Mouse (Mus musculus): ENCODE measurements around the gene Slit3. TPM values are rescaled to one million over a fixed set of nuclear protein-coding genes. Genes with fewer than 3 reads are reported as not detected.

Slit3 gene
- polyA plus RNA-seq, 1 experiment from 2014 or later = 54.1 TPM

GRCm38 (mm10) chr11:35110784-35111183, 10.2 kb upstream of the Slit3 start:
- H3K4me3 ChIP-seq = no peak overlapping the region
- DNase-seq (ENCODE audit: low spot score) = no peak
- H3K27ac ChIP-seq = no peak overlapping the region
- no peaks in the 10 kb centered on the region for H3K9me3 ChIP-seq
- 50% methylated on average over 2 of the region's 2 CpGs for WGBS
- peaks cover 16% of the 10 kb centered on the region for H3K4me1 ChIP-seq (replicated peaks)
- 0 out of 2 replicates have a peak, but pooled peaks cover 5% of the 10 kb centered on the region for H3K27me3 ChIP-seq (ENCODE audit: insufficient read depth, poor library complexity, severe bottlenecking)
- H3K36me3 ChIP-seq = no peaks in the 10 kb centered on the region

- peak; percentile 36 for DNase-seq (ENCODE audit: low spot score)
- WGBS = 44% methylated on average over 1 of the region's 1 CpGs
Measured at GRCm38 (mm10) chr11:35113290-35113689, 7.7 kb upstream of the Slit3 start.

GRCm38 (mm10) chr11:35116436-35116835, 4.6 kb upstream of the Slit3 start:
- DNase-seq (ENCODE audit: low spot score) = no peak
- H3K27me3 ChIP-seq (ENCODE audit: insufficient read depth, poor library complexity, severe bottlenecking) = peaks cover 29% of the 10 kb centered on the region
- peaks cover 39% of the 10 kb centered on the region for H3K4me1 ChIP-seq (replicated peaks)
- H3K36me3 ChIP-seq = no peaks in the 10 kb centered on the region
- no peak overlapping the region for H3K27ac ChIP-seq
- no peak overlapping the region for H3K4me3 ChIP-seq
- 63% methylated on average over 3 of the region's 3 CpGs for WGBS
- H3K9me3 ChIP-seq = no peaks in the 10 kb centered on the region

More at GRCm38 (mm10) chr11:35113290-35113689, 7.7 kb upstream of the Slit3 start:
- peaks cover 21% of the 10 kb centered on the region for H3K4me1 ChIP-seq (replicated peaks)
- H3K9me3 ChIP-seq = no peaks in the 10 kb centered on the region
- peaks cover 10% of the 10 kb centered on the region; the same call in 1 of the 2 replicates for H3K27me3 ChIP-seq (ENCODE audit: insufficient read depth, poor library complexity, severe bottlenecking)
- peak overlapping the region; percentile 41; the same call in 1 of the 2 replicates for H3K27ac ChIP-seq
- H3K36me3 ChIP-seq = no peaks in the 10 kb centered on the region
- no peak overlapping the region for H3K4me3 ChIP-seq

GRCm38 (mm10) chr11:35117871-35118270, 3.2 kb upstream of the Slit3 start:
- DNase-seq (ENCODE audit: low spot score) = no peak
- Histone ChIP-seq H3K27me3 (ENCODE audit: insufficient read depth, poor library complexity, severe bottlenecking) (peaks cover 43% of the 10 kb centered on the region), H3K27ac (no peak overlapping the region), H3K4me1 (replicated peaks) (peaks cover 52% of the 10 kb centered on the region), H3K4me3 (no peak overlapping the region), H3K9me3 (no peaks in the 10 kb centered on the region), H3K36me3 (no peaks in the 10 kb centered on the region)
- WGBS = 87% methylated on average over 3 of the region's 3 CpGs

- Histone ChIP-seq H3K27ac (peak overlapping the region; percentile 54; the same call in 1 of the 2 replicates), H3K9me3 (no peaks in the 10 kb centered on the region), H3K4me3 (no peak overlapping the region), H3K27me3 (ENCODE audit: insufficient read depth, poor library complexity, severe bottlenecking) (peaks cover 52% of the 10 kb centered on the region), H3K4me1 (replicated peaks) (peaks cover 49% of the 10 kb centered on the region), H3K36me3 (no peaks in the 10 kb centered on the region)
- no peak for DNase-seq (ENCODE audit: low spot score)
- WGBS = 60% methylated on average over 6 of the region's 6 CpGs
Measured at GRCm38 (mm10) chr11:35118731-35119130, 2.3 kb upstream of the Slit3 start.

GRCm38 (mm10) chr11:35119360-35119759, 1.7 kb upstream of the Slit3 start:
- no peaks in the 10 kb centered on the region for H3K9me3 ChIP-seq
- H3K4me1 ChIP-seq (replicated peaks) = peaks cover 54% of the 10 kb centered on the region
- peak overlapping the region; percentile 54 for H3K27ac ChIP-seq
- 7% methylated on average over 6 of the region's 6 CpGs for WGBS
- no peak overlapping the region for H3K4me3 ChIP-seq
- DNase-seq (ENCODE audit: low spot score) = peak; percentile 82
- no peaks in the 10 kb centered on the region for H3K36me3 ChIP-seq
- peaks cover 58% of the 10 kb centered on the region for H3K27me3 ChIP-seq (ENCODE audit: insufficient read depth, poor library complexity, severe bottlenecking)

- H3K27me3 ChIP-seq (ENCODE audit: insufficient read depth, poor library complexity, severe bottlenecking) = peaks cover 61% of the 10 kb centered on the region
- no peaks in the 10 kb centered on the region for H3K9me3 ChIP-seq
- H3K4me1 ChIP-seq (replicated peaks) = peaks cover 61% of the 10 kb centered on the region
- no peak for DNase-seq (ENCODE audit: low spot score)
- 51% methylated on average over 5 of the region's 5 CpGs for WGBS
- H3K4me3 ChIP-seq = no peak overlapping the region
- no peaks in the 10 kb centered on the region for H3K36me3 ChIP-seq
- no peak overlapping the region for H3K27ac ChIP-seq
Measured at GRCm38 (mm10) chr11:35120076-35120475, 948 bp upstream of the Slit3 start.

- Histone ChIP-seq H3K27ac (peak overlapping the region; percentile 87), H3K4me1 (replicated peaks) (peaks cover 76% of the 10 kb centered on the region), H3K4me3 (peak overlapping the region; percentile 83), H3K27me3 (ENCODE audit: insufficient read depth, poor library complexity, severe bottlenecking) (peaks cover 53% of the 10 kb centered on the region), H3K9me3 (no peaks in the 10 kb centered on the region), H3K36me3 (no peaks in the 10 kb centered on the region)
- WGBS = under 1% methylated on average over 27 of the region's 27 CpGs
- DNase-seq (ENCODE audit: low spot score) = no peak
Measured at GRCm38 (mm10) chr11:35121611-35121959, 561 bp downstream of the Slit3 start.

- peaks cover 50% of the 10 kb centered on the region for H3K27me3 ChIP-seq (ENCODE audit: insufficient read depth, poor library complexity, severe bottlenecking)
- WGBS = 1% methylated on average over 23 of the region's 23 CpGs
- no peaks in the 10 kb centered on the region for H3K9me3 ChIP-seq
- peak overlapping the region; percentile 87; the same call in 1 of the 2 replicates for H3K27ac ChIP-seq
- no peaks in the 10 kb centered on the region for H3K36me3 ChIP-seq
- no peak for DNase-seq (ENCODE audit: low spot score)
- H3K4me3 ChIP-seq = peak overlapping the region; percentile 83
- peaks cover 77% of the 10 kb centered on the region for H3K4me1 ChIP-seq (replicated peaks)
Measured at GRCm38 (mm10) chr11:35122091-35122811, 1.2 kb downstream of the Slit3 start.

- Histone ChIP-seq H3K27ac (no peak overlapping the region), H3K9me3 (no peaks in the 10 kb centered on the region), H3K27me3 (ENCODE audit: insufficient read depth, poor library complexity, severe bottlenecking) (peaks cover 48% of the 10 kb centered on the region), H3K36me3 (no peaks in the 10 kb centered on the region), H3K4me1 (replicated peaks) (peaks cover 67% of the 10 kb centered on the region), H3K4me3 (no peak overlapping the region)
- no peak for DNase-seq (ENCODE audit: low spot score)
- WGBS = 66% methylated on average over 17 of the region's 17 CpGs
Measured at GRCm38 (mm10) chr11:35124489-35125107, 3.6 kb downstream of the Slit3 start.

- no peaks in the 10 kb centered on the region for H3K9me3 ChIP-seq
- peaks cover 45% of the 10 kb centered on the region for H3K27me3 ChIP-seq (ENCODE audit: insufficient read depth, poor library complexity, severe bottlenecking)
- no peak overlapping the region for H3K27ac ChIP-seq
- H3K36me3 ChIP-seq = no peaks in the 10 kb centered on the region
- WGBS = 48% methylated on average over 10 of the region's 10 CpGs
- peaks cover 63% of the 10 kb centered on the region for H3K4me1 ChIP-seq (replicated peaks)
- H3K4me3 ChIP-seq = no peak overlapping the region
- DNase-seq (ENCODE audit: low spot score) = no peak
Measured at GRCm38 (mm10) chr11:35125108-35125490, 4.1 kb downstream of the Slit3 start.

GRCm38 (mm10) chr11:35131740-35132139, 10.7 kb downstream of the Slit3 start:
- H3K4me1 ChIP-seq (replicated peaks) = no peaks in the 10 kb centered on the region
- no peak overlapping the region for H3K27ac ChIP-seq
- 84% methylated on average over 5 of the region's 5 CpGs for WGBS
- no peak overlapping the region for H3K4me3 ChIP-seq
- DNase-seq (ENCODE audit: low spot score) = no peak
- no peaks in the 10 kb centered on the region for H3K9me3 ChIP-seq
- no peaks in the 10 kb centered on the region for H3K36me3 ChIP-seq
- H3K27me3 ChIP-seq (ENCODE audit: insufficient read depth, poor library complexity, severe bottlenecking) = no peaks in the 10 kb centered on the region

- H3K9me3 ChIP-seq = no peaks in the 10 kb centered on the region
- no peaks in the 10 kb centered on the region for H3K27me3 ChIP-seq (ENCODE audit: insufficient read depth, poor library complexity, severe bottlenecking)
- H3K4me1 ChIP-seq (replicated peaks) = no peaks in the 10 kb centered on the region
- no peak overlapping the region for H3K4me3 ChIP-seq
- H3K36me3 ChIP-seq = no peaks in the 10 kb centered on the region
- WGBS = 86% methylated on average over 9 of the region's 9 CpGs
- DNase-seq (ENCODE audit: low spot score) = no peak
- H3K27ac ChIP-seq = no peak overlapping the region
Measured at GRCm38 (mm10) chr11:35136625-35137024, 15.6 kb downstream of the Slit3 start.

Data from hindbrain, embryonic 10.5 days (tissue).